Mouse (Mus musculus) lung, postnatal 0 days (tissue): ENCODE data around the gene Cdkal1.

ENCODE experiments used
- CTCF ChIP-seq: IDR thresholded peaks from 2 replicates; pipeline ENCODE4 v1.5.1; 2016; ENCODE audit warnings: antibody characterized with exemption, mild to moderate bottlenecking
- EP300 ChIP-seq: IDR thresholded peaks from 2 replicates; pipeline ENCODE4 v1.6.1; 2016; ENCODE audit warnings: antibody characterized with exemption, mild to moderate bottlenecking, control low read depth

GRCm38 (mm10) chr13:29281556-29281955, 573.9 kb downstream of the Cdkal1 start:
- TF ChIP-seq CTCF: no peak
- TF ChIP-seq EP300: no peak
